Mouse (Mus musculus) heart, embryonic 14.5 days (tissue): ENCODE data around the gene Unc93b1. TPM values are rescaled to one million over a fixed set of nuclear protein-coding genes. Genes with fewer than 3 reads are reported as not detected.
"Not testable (repeated sequence)": the region's sequence is repeated elsewhere in the genome, so short reads cannot be mapped to it uniquely, and the experiment has no call there.

Experiments
- ATAC-seq: fragments of 200-750 bp; cut with Nextera tagmentation; 2 replicates; pipeline ENCODE4 v1.8.0; 2017; ENCODE audit warnings: low read depth, moderate TSS enrichment; ENCODE audit not compliant: insufficient number of reproducible peaks, insufficient read depth, low FRiP score
- H3K27ac ChIP-seq, 2 experiments: fragments of 200-500 bp in 1 of 2; fragments of 300-500 bp in 1 of 2; sonication (generic) in 1 of 2; replicated peaks in 1 of 2; 2 replicates each; pipeline ENCODE4 v1.5.1; 2012 to 2014; ENCODE audit warnings: low read depth in 2 of 2, low read length in 2 of 2, control low read depth in 1 of 2, mild to moderate bottlenecking in 1 of 2, mixed read lengths in 1 of 2; ENCODE audit not compliant: control insufficient read depth in 1 of 2, insufficient read depth in 1 of 2
- H3K27me3 ChIP-seq: fragments of 300-500 bp; sonication (generic); 2 replicates; pipeline ENCODE4 v1.6.1; 2014; ENCODE audit warnings: mild to moderate bottlenecking, low read length, control low read depth; ENCODE audit not compliant: control insufficient read depth, insufficient read depth
- H3K36me3 ChIP-seq: fragments of 300-500 bp; sonication (generic); 2 replicates; pipeline ENCODE4 v1.6.1; 2014; ENCODE audit warnings: mild to moderate bottlenecking, control low read depth, low read length, mixed read lengths; ENCODE audit not compliant: control insufficient read depth, insufficient read depth
- H3K4me1 ChIP-seq, 2 experiments: fragments of 200-500 bp in 1 of 2; fragments of 300-500 bp in 1 of 2; sonication (generic) in 1 of 2; 2 replicates each; pipeline ENCODE4 v1.6.1; 2012 to 2014; ENCODE audit warnings: low read length in 2 of 2, control low read depth in 1 of 2, mixed read lengths in 1 of 2; ENCODE audit not compliant: control insufficient read depth in 2 of 2, insufficient read depth in 2 of 2
- H3K4me2 ChIP-seq: fragments of 300-500 bp; sonication (generic); 2 replicates; pipeline ENCODE4 v1.6.1; 2014; ENCODE audit warnings: mild to moderate bottlenecking, low read length
- H3K4me3 ChIP-seq, 2 experiments: fragments of 200-500 bp in 1 of 2; fragments of 300-500 bp in 1 of 2; sonication (generic) in 1 of 2; 2 replicates each; pipeline ENCODE4 v1.5.1; 2012 to 2014; ENCODE audit warnings: low read length in 2 of 2, mild to moderate bottlenecking in 2 of 2, control low read depth in 1 of 2, low read depth in 1 of 2, moderate library complexity in 1 of 2; ENCODE audit not compliant: control insufficient read depth in 1 of 2, insufficient read depth in 1 of 2
- H3K9ac ChIP-seq: fragments of 300-500 bp; sonication (generic); 2 replicates; pipeline ENCODE4 v1.6.1; 2014; ENCODE audit warnings: mild to moderate bottlenecking, low read length
- H3K9me3 ChIP-seq: fragments of 300-500 bp; sonication (generic); 2 replicates; pipeline ENCODE4 v1.6.1; 2016; ENCODE audit warnings: low read length, control low read depth; ENCODE audit not compliant: control insufficient read depth
- WGBS: fragments of 180-500 bp; shearing (Covaris S2); extraction: QIAGEN DNeasy Blood & Tissue Kit; methylation state at CpG from one replicate; pipeline ENCODE4 v1.1.7; 2014; 5-methylcytosine and 5-hydroxymethylcytosine counted together
- polyA plus RNA-seq: library from polyadenylated mRNA; unstranded; fragments of >200 nt; fragmentation: Nextera tagmentation; extraction: Ambion mirVana; gene quantifications from 2 replicates; pipeline ENCODE4 v1.2.1, GENCODE M21; 2014

Gene Unc93b1
- polyA plus RNA-seq, 1 experiment from 2014 or later = 14.5 TPM

GRCm38 (mm10) chr19:3959030-3959429 lies 24.0 kb downstream of the Unc93b1 start:
- no peak overlapping the region for H3K27ac ChIP-seq
- ATAC-seq = no peak

DNA sequence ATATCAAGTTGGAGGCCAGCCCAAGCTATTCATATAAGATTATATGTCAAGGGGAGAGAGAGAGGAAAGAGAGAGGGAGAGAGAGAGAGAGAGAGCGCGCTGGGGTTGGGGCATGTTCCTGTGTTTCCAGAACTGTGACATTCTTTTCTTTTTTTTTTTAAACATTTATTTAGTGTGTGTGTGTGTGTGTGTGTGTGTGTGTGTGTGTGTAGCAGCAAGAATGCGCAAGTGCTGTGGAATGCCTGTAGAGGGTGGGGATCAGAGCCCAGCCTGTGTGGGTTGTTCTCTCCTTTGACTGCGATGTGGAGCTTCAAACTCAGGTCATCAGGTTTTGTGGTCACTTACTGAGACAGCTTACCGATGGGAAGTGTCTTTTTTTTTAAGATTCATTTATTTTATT lies 25.2 kb downstream of the Unc93b1 start:
- no peak overlapping the region for H3K4me2 ChIP-seq
- 0 out of 2 replicates have a peak, but pooled peaks cover 3% of the 10 kb centered on the region for H3K27me3 ChIP-seq
- no peak overlapping the region for H3K4me3 ChIP-seq
- H3K9me3 ChIP-seq = no peaks in the 10 kb centered on the region
- no peak overlapping the region for H3K9ac ChIP-seq
- ATAC-seq = no peak
- peaks cover 0 to 6% of the 10 kb centered on the region in 2 experiments; a peak in 1 of 4 replicates for H3K4me1 ChIP-seq
- 82% methylated on average over 5 of the region's 5 CpGs for WGBS
- no peak overlapping the region for H3K27ac ChIP-seq
- no peaks in the 10 kb centered on the region for H3K36me3 ChIP-seq

More at GRCm38 (mm10) chr19:3959030-3959429, 24.0 kb downstream of the Unc93b1 start:
- Histone ChIP-seq H3K27me3 (0 out of 2 replicates have a peak, but pooled peaks cover 3% of the 10 kb centered on the region), H3K9ac (no peak overlapping the region), H3K4me2 (no peak overlapping the region), H3K36me3 (no peaks in the 10 kb centered on the region), H3K4me1 (peaks cover 0 to 6% of the 10 kb centered on the region in 2 experiments; a peak in 1 of 4 replicates), H3K9me3 (no peaks in the 10 kb centered on the region), H3K4me3 (no peak overlapping the region)

- not testable (repeated sequence) for H3K9ac ChIP-seq, H3K9me3 ChIP-seq, H3K4me3 ChIP-seq, ATAC-seq, H3K27me3 ChIP-seq, H3K27ac ChIP-seq, H3K36me3 ChIP-seq, H3K4me1 ChIP-seq, H3K4me2 ChIP-seq
- 67% methylated on average over 6 of the region's 6 CpGs for WGBS
Measured at GRCm38 (mm10) chr19:3961805-3962204, 26.8 kb downstream of the Unc93b1 start.

DNA sequence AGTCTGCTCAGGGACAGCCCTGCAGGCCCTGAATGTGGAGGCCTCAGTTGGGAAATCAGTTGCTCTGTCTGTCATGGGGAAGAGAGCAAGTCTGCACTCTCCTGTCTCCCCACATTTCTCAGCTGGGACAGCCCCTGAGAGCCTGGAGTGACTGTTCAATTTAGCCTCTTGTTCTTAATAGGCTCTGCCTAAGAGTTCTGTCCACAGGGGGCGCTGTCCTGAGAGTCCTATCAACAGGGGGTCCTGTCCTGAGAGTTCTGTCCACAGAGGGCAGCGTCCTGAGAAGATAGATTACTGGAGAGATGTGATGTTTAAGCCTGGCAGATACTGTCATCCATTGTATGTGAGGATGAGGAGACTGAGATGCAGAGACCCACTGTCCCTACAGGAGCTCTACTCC lies 27.5 kb downstream of the Unc93b1 start:
- Histone ChIP-seq H3K36me3 (no peaks in the 10 kb centered on the region), H3K27me3 (no peaks in the 10 kb centered on the region), H3K4me2 (no peak overlapping the region), H3K4me3 (no peak overlapping the region), H3K9ac (no peak overlapping the region), H3K27ac (no peak overlapping the region), H3K4me1 (peaks cover 0 to 5% of the 10 kb centered on the region in 2 experiments; a peak in 2 of 4 replicates), H3K9me3 (no peaks in the 10 kb centered on the region)
- WGBS = 18% methylated on average over 2 of the region's 2 CpGs
- no peak for ATAC-seq

GRCm38 (mm10) chr19:3964030-3964429 lies 29.0 kb downstream of the Unc93b1 start:
- no peaks in the 10 kb centered on the region for H3K27me3 ChIP-seq
- peaks cover 2 to 5% of the 10 kb centered on the region in 2 experiments; a peak in 3 of 4 replicates for H3K4me1 ChIP-seq
- no peak overlapping the region for H3K4me3 ChIP-seq
- no peak for ATAC-seq
- no peak overlapping the region for H3K9ac ChIP-seq
- no peaks in the 10 kb centered on the region for H3K9me3 ChIP-seq
- H3K36me3 ChIP-seq = no peaks in the 10 kb centered on the region
- no peak overlapping the region for H3K4me2 ChIP-seq
- H3K27ac ChIP-seq = no peak overlapping the region
- 72% methylated on average over 4 of the region's 4 CpGs for WGBS

GRCm38 (mm10) chr19:3966330-3967075 lies 31.5 kb downstream of the Unc93b1 start:
- 64% methylated on average over 11 of the region's 11 CpGs for WGBS
- Histone ChIP-seq H3K27me3 (no peaks in the 10 kb centered on the region), H3K9ac (no peak overlapping the region), H3K27ac (no peak overlapping the region), H3K36me3 (no peaks in the 10 kb centered on the region), H3K4me3 (no peak overlapping the region), H3K4me2 (no peak overlapping the region), H3K4me1 (peaks cover 3 to 5% of the 10 kb centered on the region in 2 experiments; a peak in 3 of 4 replicates), H3K9me3 (no peaks in the 10 kb centered on the region)
- ATAC-seq = no peak

- Histone ChIP-seq H3K4me3 (no peak overlapping the region), H3K9ac (no peak overlapping the region), H3K4me2 (no peak overlapping the region), H3K27ac (no peak overlapping the region), H3K4me1 (peaks cover 3 to 5% of the 10 kb centered on the region in 2 experiments; a peak in 3 of 4 replicates), H3K27me3 (no peaks in the 10 kb centered on the region), H3K9me3 (no peaks in the 10 kb centered on the region), H3K36me3 (no peaks in the 10 kb centered on the region)
- whole genome bisulfite sequencing = 28% methylated on average over 3 of the region's 3 CpGs
- ATAC-seq = no peak
Measured at GRCm38 (mm10) chr19:3967258-3967657, 32.3 kb downstream of the Unc93b1 start.
